Mouse (Mus musculus): ENCODE measurements at regions not wholly inside any gene's neighbourhood (a gene's known extent, or its start where the extent isn't known, plus 50 kb on each side); places are given as distances from the start of the nearest gene placed in this dataset.

GRCm38 (mm10) chr9:47276303-47277005 lies 253.5 kb upstream of the Cadm1 start:
- no peak for DNase-seq (ENCODE audit: low read depth)

DNA sequence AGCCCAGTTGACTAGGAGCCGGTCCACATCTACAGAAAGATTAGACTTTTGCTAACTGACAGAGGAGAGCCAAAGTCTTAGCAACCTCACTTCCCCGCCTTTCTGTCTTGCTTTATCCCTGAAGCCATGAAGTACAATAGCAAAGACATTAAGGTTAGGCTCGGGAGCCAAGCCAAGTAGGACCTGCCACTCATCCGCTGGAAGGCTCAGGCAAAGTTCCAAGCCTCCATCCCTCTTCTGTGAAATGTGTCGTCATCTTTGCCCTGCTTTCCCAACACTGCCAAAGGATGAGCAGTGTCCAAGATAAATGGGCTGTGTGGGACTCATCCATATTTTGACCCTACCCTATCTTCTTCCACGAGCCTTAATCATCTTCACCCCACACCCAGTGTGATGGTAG lies 250.6 kb upstream of the Cadm1 start:
- no peak for DNase-seq (ENCODE audit: low read depth)

GRCm38 (mm10) chr9:47280146-47280545 lies 249.8 kb upstream of the Cadm1 start:
- DNase-seq (ENCODE audit: low read depth), result no peak

DNA sequence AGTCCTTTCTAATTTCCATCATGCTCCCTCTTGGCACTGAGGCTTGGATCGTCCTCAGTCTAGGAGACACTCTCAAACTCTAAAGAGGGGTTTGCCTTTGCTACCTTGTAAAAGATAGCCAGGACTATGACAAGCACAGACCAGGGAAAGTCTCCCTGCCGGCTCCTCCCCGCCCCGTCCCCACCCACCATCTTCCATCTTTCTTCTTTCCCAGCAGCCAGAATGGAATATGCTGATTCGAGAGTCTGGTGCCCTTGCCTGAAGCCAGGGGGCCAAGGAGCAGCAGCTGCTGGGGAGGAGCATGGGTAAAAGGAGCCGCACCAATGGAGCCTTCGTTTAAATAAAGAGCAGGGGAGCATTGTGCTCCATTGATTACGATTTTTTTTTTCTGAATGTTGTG lies 249.4 kb upstream of the Cadm1 start:
- no peak for DNase-seq (ENCODE audit: low read depth)

DNA sequence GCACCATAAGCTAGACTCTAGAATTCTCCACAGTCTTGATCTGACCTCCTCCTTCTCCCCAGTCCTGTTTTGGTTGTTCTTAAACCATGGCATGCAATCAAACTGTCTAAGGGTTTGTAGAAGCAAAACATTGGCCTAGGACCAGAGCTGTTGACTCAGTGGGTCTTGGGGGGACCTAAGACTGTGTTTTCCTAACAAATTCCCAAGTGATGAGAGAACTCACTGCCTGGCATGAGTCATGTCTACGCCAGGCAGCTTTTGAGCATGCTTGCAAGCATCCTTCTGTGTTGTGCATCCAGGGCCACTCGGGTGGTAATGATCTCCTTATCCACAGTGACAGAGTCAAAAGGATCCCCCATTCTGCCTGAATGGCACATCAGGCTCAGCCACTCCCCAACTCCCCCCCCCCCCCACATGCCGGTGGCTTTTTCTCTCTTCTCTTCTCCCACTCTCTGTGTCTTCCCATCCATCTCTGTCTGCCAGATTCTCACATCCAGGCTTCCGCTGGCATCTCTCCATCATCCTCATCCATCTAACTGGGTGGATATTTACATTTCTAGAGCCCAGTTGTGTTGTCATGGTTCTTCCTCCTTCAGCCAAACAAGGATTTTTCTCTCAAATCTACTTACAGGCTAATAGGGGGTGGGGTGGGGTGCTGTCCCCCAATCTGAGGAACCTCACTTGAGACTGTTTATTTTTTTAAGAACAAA lies 246.1 kb upstream of the Cadm1 start:
- no peak for DNase-seq (ENCODE audit: low read depth)

GRCm38 (mm10) chr9:47286930-47287722 lies 242.8 kb upstream of the Cadm1 start:
- no peak for DNase-seq (ENCODE audit: low read depth)

DNA sequence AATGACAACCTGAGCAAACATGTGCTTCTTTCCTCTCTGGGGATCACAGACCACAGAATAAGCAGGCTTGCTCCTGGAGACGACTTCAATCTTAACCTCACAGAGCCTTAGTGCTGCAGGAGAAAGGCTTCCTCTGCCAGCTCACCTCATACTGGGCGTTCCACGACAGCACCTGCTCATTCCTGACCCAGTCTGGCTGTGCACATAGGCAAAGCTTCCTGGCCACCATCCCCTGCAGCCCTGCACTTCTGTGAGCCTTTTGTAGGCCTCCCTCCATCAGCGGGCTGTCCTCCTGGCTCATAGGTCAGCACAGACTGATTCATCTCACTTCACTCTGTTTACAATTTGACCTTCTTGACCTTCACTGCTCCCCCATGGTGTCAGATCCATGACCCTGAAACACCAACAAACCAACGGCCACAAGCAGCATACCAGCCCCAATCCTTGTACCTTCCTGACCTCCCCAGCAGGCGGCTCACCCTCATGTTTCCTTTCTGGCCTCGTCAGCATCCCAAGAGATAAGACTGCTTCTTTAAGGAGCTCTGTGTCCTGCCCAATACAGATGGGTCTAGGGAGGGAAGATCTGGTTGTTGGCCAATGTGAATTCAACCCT lies 241.3 kb upstream of the Cadm1 start:
- DNase-seq (ENCODE audit: low read depth), result no peak

DNA sequence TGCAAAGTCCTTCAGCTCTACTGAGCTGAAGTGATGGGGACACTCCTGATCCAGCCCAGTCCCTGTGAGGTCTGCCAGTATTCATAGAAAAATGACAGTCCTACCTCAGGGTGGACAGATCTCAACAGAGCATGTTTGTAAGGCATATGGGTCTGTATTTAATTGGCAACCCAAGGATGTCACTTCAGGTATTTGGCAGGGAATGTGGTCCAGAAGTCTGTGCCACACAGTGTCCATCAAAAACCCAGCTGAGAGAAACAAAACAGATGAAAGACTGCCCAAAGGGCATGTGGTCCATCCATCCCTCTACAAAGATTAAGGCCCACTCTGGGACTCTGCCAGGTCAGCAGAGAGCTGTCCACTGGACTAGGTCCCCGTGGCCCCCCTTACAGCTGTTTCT lies 229.3 kb upstream of the Cadm1 start:
- DNase-seq (ENCODE audit: low read depth), result no peak

DNA sequence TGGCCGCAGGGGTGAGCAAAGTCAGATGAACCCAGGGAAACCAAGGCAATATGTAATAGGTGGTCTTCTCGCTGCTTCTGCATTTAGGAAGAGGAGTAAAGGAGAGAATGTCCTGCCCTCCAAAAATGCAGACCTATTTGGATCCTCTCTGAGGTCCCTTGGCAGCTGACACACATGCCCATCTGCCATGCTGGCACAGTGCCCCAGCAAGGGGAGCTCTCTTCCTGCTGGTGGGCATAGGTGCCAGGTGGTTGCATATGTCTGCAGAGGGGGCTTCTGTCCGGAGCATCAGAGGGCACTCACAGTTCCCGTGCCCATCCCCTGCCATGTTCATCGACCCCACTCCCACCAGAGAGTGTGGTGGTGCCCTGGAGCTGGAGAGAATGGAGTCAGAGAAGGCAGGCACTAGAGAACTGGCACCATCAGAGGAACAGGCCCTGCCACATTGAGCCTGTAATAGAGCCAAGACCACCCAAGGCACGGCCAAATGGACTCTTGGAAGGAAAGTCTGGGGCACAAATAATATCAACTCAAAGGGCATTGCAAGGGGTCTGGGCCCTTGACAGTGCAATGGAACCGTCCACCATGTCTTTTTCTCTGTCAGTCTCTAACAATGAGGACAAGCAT lies 222.7 kb upstream of the Cadm1 start:
- no peak for DNase-seq (ENCODE audit: low read depth)

GRCm38 (mm10) chr9:47307752-47308500 lies 222.0 kb upstream of the Cadm1 start:
- no peak for DNase-seq (ENCODE audit: low read depth)

DNA sequence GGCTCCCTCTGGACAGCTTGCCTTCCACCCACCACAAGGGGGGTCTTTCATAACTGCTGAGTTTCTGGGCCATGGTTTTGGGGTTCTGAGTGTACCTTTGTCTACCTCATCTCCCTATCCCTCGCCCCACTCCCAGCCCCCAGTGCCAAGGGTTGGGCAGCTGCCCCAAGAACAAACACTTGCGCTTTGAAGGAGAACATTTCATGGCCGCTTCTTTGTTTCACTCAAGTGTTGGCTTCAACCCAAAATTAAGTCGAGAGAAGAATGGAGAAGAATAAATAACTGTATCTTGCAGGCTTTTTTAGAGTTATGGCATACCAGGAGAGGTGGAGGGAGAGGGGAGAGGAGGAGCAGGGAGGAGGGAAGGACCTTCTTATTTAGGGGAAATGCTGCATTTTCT lies 216.5 kb upstream of the Cadm1 start:
- DNase-seq (ENCODE audit: low read depth), result no peak

DNA sequence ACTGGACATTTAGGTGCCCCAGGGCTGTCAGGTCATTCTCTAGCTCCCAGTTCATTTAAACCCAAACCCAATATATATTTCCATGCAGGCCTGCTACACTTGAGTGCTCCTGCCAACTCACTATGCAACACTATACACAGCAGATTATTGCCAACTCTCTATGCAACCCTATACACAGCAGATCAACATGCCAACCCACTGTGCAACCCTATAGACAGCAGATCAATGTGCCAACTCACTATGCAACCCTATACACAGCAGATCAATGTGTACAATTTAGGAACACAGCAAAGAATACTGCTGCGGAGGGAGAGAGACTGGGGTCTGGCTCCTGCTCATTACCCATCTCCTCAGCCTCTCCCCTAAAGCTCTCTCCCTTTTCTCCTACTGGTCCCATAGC lies 215.7 kb upstream of the Cadm1 start:
- no peak for DNase-seq (ENCODE audit: low read depth)

DNA sequence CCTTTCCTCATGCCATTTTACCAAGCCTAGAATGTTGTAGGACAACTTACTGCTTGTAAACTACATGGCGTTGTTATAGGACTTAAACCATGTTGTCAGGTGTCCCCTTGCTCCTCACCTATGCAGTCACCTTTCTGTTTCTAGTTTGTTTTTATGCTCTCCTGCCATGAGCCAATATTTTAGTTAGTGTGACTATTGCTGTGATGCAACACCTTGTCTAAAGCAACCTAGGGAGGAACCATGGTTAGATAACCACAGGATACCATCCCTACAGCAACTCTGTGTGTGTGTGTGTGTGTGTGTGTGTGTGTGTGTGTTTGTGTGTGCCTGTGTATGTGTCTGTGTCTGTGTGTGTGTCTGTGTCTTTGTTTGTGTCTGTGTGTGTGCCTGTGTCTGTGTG lies 209.6 kb upstream of the Cadm1 start:
- DNase-seq (ENCODE audit: low read depth), result no peak

- DNase-seq (ENCODE audit: low read depth), result no peak
Measured at GRCm38 (mm10) chr9:47321106-47321789, 208.7 kb upstream of the Cadm1 start.

- no peak for DNase-seq (ENCODE audit: low read depth)
Measured at GRCm38 (mm10) chr9:47322293-47322692, 207.7 kb upstream of the Cadm1 start.

DNA sequence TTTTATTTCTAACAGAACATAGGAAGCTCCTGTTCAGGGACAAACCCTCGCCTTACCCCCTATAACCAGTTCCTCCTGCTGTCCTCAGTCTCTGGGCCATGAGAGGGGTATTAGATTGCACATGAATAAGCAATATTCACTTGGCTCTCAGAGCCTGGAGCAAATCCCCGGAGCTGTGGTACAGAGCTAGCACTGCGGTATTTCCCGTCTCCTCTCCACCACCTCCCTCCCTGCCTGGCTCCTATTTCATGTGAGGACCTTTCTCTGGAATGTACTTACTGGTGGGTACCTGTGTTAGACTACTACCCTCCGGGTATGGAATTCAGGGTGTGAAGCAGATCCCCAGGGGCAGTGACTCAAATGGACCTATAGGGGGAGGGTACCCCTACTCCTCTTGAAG lies 206.9 kb upstream of the Cadm1 start:
- DNase-seq (ENCODE audit: low read depth), result no peak

- DNase-seq (ENCODE audit: low read depth), result no peak
Measured at GRCm38 (mm10) chr9:47327575-47327974, 202.4 kb upstream of the Cadm1 start.

DNA sequence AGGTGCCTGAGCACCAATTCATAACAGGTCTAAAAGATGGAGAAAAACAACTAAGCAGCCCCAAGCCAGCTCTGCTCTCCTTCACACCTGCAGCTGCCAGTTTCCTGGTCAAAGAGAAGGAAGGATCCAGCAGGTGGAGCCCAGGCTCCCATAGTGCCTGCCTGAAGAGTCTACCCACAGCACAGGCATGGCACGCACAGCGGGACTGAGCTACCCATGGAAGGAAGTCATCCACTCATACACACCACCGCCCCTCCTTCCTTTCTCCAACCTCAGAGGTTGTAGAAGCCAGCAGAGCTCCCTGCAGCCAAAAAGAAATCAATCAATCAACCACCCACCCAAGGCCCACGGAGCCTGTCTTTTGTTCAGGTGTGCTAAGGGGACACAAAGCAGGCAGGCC lies 197.0 kb upstream of the Cadm1 start:
- no peak for DNase-seq (ENCODE audit: low read depth)

DNA sequence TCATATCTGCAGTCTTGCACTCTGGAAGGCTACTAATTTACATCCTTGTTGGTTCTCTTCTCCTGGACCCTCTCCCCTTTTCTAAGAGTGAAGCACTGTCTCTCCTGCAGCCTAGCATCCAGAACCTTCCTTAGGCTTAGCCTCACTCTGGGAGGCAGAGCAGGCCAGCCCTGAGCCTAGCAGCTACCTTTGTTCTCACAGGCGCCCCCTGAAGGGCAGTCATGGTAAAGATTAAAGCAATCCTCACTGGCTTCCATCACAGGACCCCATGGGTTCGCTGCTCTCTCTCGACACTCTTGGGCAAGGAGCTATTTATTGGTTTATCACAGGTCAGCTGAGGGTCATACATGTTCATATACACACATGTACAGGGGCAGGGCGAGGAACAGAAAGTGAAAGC lies 191.8 kb upstream of the Cadm1 start:
- DNase-seq (ENCODE audit: low read depth), result no peak

DNA sequence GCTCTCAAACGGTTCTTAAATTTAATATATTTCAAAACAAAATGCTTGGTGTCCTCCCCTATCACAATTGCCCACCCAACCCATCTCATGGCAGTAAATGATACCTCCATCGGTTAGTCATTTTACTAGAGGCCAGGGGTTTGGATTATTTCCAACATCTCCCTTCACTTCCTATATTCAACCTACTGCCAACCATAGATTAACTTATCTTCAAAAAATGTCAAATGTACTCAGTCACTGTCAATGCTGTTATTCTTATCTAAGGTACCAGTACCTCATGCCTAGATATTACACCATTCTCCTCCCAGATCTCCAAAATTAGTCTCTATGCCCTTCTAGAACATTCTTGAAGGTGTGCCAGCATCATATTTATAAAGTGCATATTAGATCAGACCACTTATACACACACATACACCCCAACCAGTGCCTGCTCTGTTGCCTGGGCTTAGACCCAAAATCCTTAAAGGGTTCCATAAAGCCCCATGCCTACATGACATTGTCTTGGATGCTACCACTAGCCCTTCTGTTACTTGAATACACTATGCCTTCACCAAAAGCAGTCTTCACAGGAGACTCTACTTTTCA lies 183.4 kb upstream of the Cadm1 start:
- DNase-seq (ENCODE audit: low read depth), result no peak

DNA sequence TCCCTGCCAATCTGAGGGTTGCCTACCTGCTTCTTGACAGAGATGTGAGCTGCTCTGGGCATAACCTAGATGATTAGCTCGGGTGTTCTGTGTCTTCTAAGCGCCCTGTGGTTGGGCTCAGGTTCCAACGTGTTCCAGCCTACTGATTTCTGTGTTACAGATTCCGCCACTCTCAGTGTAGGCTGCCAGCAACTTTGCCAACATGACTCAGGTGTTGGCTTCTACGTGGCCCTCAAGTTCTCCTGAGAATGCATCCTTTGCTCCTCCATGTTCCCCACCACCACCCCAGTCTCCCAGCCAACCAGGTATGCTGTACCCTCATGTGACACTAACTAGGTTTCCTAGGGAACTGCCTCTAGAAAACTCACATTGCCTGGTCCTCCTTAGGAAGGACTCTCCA lies 179.7 kb upstream of the Cadm1 start:
- no peak for DNase-seq (ENCODE audit: low read depth)

Data from c-Kit-positive CD71-negative TER-119-negative erythroid progenitor cells, embryonic 14.5 days (primary cell).